Mouse (Mus musculus) embryo, embryonic 11.5 days (tissue): ENCODE measurements around the gene Isy1.
"Not testable (repeated sequence)": the region's sequence is repeated elsewhere in the genome, so short reads cannot be mapped to it uniquely, and the experiment has no call there.

Source experiments
- DNase-seq: peaks from one replicate; pipeline ENCODE4 v3.0.0-alpha.2; 2012; ENCODE audit warnings: low read depth, low spot score

Gene Isy1

DNA sequence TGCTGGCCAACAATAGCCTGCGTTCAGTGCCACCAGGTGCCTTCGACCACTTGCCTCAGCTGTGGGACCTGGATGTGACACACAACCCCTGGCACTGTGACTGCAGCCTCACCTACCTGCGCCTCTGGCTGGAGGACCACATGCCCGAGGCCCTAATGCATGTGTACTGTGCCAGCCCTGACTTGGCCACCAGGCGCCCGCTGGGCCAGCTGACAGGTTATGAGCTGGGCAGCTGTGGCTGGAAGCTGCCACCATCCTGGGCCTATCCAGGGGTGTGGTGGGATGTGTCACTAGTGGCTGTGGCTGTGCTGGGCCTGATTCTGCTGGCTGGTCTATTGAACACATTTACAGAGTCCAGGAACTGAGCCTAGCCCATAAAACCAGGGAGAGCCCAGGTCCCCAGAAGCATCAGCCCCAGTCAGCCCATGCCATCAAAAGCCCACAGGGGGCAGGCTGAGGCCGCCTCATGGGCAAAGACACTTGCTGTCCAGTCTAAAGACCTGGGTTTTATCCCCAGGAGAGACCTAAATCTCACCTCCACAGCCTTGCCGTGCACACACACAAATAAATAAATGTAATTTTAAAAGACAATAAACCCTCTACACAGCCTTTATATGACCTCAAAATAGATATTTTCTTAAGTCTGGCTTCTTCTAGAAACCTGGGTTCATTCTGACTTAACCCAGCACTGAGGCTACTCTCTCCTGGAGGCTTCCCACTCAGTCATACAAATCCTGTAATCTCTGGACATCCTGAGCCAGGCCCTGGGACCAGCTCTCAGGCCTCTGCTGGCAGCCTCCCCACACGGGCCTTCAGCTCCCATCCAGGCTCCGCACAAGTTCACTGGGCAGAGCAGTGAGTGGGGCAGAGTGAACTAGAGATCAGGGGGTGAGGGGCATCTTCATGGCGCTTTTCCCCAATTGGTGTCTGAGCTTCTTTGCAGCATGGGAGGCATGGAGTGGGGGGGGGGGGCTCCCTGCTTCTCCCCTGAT lies 59.1 kb downstream of the Isy1 start:
- no peak for DNase-seq

DNA sequence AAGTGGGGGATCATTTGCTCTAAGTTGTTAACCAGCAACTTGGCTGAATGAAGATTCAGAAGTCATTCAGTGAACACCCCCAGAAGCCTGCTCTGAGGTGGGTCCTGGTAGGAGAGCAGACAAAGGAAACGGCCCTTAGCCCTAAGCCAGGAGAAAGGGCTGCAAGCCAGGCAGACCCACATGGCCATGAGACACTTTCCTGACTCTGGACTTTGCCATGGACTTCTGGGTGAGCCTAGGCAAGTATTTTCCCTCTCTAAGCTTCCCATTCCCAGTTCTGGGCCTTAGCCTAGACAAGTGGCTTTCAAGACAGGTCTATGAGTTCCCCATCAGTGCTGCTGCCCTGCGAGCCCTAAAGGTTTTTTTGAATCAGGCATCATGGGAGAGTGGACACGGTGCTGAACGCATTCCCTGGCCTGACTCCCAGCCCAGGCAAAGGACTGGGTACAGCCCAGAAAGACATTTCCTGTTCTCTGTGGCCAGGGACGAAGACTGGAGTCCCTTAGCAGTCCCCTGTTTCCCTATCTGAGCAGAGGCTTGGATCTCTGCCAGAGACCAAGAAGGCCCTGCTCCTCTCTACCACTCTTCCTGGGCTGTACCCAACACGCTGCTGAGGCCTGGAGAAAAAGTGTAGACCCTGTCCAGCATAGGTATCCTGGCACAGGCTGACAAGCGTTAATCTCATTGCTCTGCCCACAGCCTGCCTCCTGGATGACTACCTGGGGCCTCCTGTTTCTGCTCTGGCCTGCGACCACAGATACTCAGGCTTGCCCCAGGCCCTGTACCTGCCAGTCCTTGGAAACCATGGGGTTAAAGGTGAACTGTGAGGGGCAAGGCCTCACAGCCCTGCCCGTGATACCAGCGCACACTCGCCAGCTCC lies 60.1 kb downstream of the Isy1 start:
- no peak for DNase-seq

DNA sequence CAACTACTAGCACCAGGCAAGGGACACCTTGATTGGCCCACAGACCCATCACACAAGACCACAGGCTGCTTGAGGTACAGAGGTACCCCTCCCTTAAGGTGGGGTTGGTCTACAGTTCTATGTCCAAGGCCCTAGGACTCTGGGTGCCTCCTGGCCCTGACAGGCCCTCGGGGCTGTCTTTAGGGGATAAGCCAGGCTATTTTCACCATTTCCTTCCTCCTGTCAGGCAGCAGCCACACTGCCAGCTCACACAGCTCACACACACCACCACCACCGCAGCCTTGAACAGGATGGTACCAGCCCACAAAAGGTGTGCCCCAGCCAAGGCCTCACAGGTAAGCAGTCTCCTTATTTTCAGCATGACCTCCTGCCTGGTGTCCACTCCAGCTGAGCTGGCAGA lies 60.8 kb downstream of the Isy1 start, which contains the start of gene Gp9:
Gene Gp9 (plus strand): TSS at position 231 of the 400 bp plus-strand sequence.
- DNase-seq: no peak

DNA sequence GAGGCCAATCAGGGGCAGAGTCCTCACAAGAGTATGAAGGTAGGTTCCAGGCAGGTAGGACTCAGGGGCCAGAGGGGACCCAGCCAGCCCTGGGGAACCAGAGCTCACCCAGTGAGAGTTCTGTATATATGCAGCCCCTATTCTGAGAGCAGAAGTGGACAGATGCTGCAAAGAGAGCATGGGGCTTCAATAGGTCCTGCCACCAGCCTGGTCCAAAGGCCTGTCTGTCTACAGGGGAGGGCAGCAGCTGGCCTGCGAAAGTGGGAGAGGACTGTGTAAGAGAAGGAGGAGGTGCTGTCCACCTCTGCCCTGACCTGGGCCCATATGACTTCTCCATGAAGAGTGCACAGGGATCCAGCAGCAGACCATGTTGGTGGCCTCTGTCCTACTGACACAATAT lies 61.9 kb downstream of the Isy1 start:
- DNase-seq: no peak

DNA sequence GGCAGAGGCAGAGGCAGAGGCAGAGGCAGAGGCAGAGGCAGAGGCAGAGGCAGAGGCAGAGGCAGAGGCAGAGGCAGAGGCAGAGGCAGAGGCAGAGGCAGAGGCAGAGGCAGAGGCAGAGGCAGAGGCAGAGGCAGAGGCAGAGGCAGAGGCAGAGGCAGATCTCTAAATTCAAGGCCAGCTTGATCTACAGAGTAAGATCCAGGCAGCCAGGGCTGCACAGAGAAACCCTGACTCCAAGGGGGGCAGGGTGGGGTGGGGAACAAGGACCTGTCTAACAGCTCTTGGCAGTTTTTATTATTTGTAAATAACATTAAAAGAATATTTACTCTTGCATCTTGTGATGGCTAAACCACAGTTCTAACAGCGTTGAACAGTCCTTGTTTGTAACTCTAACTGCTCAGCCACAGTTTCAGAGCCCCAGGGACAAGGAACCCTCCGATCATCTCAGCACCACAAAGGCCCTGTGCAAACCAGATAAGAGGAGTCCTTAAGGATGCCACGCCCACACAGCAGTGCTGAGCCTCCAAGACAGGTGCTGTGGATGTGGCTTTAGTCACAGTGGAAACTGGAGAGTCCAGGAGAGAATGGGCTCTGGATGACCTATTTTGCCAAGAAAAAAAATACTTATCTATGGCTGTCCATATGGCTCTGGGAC lies 62.9 kb downstream of the Isy1 start:
- DNase-seq: no peak

DNA sequence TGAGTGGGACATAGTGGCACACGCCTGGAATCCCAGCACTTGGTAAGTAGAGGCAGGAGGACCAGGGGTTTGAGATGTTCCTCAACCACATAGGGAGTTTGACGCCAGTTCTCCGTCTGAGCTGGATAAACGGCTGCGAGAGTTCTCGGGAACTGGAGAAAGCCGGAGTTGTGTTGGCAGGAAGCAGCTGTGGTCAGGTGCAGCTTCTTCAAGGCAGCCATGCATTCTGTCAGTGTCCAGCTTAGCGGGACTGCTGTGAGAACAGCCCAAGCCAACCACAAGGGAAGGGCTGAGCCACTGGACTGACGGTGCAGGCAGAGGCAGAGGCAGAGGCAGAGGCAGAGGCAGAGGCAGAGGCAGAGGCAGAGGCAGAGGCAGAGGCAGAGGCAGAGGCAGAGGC lies 63.7 kb downstream of the Isy1 start:
- no peak for DNase-seq

DNA sequence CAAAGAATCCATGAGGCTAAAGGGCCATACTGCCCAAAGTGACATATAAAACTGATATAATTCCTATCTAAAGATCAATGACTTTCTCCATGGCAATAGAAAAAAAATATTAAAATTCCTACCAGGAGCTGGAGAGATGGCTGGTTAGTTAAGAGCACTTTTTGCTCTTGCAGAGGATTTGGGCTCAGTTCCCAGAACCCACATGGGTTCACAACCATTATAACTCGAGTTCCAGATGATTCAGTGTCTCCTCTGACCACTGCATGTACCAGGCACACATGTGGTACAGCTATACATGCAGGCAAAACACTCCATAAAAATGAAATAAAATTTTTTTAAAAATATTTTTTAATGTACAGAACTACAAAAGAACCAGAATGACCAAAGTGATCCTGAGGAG lies 64.1 kb downstream of the Isy1 start:
- DNase-seq: no peak

DNA sequence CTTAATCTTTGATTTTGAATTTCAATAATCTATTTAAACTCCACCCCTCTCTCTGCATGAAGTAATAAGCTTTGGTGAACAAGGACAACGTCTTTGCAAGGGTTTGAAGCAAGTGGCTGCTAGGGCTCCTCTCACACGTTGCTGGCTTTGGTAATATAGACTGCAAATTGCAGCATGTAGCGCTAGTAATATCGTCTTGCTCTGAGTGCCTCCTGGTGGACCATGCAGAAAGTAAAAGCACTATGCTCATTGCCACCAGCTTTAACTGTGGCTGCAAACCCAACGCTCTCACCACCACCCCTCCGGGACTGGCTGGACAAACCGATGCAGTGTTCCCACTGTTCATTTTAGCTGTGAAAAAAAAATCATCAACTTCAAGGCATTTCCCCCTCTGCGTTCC lies 68.0 kb downstream of the Isy1 start:
- DNase-seq: no peak

DNA sequence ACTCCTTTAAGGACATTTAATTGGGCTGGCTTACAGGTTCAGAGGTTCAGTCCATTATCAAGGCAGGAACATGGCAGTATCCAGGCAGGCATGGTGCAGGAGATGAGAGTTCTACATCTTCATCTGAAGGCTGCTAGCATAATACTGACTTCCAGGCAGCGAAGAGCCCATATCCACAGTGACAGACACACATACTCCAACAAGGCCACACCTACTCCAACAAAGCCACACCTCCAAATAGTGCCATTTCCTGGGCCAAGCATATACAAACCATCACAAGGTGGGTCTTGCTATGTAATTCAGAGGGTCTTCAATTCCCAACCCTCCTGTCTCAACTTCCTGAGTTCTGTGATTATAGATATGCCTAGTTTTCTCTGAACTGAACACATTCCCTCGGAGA lies 74.3 kb downstream of the Isy1 start:
- not testable (repeated sequence) for DNase-seq
